Comparison of ENCODE assay signal across 8 mouse cellular contexts in the genomic region with DNA sequence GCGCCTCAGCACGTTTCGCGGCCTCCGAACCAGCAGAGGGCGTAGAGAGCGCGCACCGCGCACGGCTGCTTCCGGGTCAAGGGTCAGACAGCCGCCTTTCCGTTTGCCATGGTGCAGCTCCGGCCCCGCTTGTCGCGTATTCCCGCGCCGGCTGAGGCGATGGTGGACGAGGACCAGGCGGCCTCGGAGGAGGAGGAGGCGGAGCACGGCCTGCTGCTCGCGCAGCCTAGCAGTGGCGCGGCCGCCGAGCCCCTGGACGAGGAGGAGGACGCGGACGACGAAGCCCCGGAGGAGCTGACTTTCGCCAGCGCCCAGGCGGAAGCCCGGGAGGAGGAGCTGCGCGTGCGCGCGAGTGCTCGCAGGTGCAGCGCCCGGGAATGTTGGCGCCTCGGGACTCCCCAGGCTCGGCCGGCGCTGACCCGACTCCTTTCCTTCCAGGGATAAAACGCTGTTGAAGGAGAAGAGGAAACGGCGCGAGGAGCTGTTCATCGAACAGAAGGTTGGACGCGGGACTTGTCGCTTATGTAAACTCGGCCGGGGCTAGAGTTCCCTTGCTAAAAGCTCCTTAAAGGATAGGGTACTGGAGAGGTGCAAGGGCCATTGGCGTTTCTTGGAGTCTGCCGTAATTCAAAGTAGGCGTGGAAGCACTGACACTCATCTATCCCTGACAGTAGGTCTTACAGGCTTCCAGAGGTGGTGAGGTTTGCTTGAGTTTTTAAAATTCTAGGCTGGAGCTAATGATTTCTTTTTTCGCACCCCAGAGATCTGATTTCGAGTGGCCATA. TPM values are rescaled to one million over a fixed set of nuclear protein-coding genes. Genes with fewer than 3 reads are reported as not detected.
DNase-seq lines count a peak whose midpoint lies in the region; ATAC-seq and TF ChIP-seq lines count a peak whose summit lies in the region.

Gene Nol7 (plus strand): TSS at position 94 of the 784 bp plus-strand sequence.

- TF ChIP-seq POLR2A in limb, embryonic 14.5 days (IDR thresholded peaks at IDR 0.05; ENCODE audit: borderline replicate concordance, extremely low read depth, insufficient read depth, insufficient read length): peak; percentile 45; the same call in 1 of the 2 replicates

- peak within 1 kb of the TSS; percentile 76 for H3K4me3 ChIP-seq in embryonic facial prominence, embryonic 14.5 days (ENCODE audit: low read depth, low read length)
- peak within 1 kb of the TSS; percentile 85 for H3K4me3 ChIP-seq in limb, embryonic 14.5 days (replicated peaks; ENCODE audit: low read length)
- peak within 1 kb of the TSS; percentile 87 for H3K4me3 ChIP-seq in midbrain, postnatal 0 days (ENCODE audit: low read depth, low read length)

- peak; percentile 94 for ATAC-seq in embryonic facial prominence, embryonic 14.5 days (ENCODE audit: low read depth)
- peak; percentile 92 for ATAC-seq in limb, embryonic 14.5 days (ENCODE audit: low FRiP score, low read depth)
- peak; percentile 94 for ATAC-seq in midbrain, postnatal 0 days (ENCODE audit: low FRiP score)

- peak within 1 kb of the TSS; percentile 88 for H3K9ac ChIP-seq in embryonic facial prominence, embryonic 14.5 days (ENCODE audit: low read depth, low read length)
- H3K9ac ChIP-seq in limb, embryonic 14.5 days (ENCODE audit: low read depth, low read length, severe bottlenecking): peak within 1 kb of the TSS; percentile 87
- peak within 1 kb of the TSS; percentile 93 for H3K9ac ChIP-seq in midbrain, postnatal 0 days (replicated peaks; ENCODE audit: low read length, poor library complexity, severe bottlenecking)

- DNase-seq in 3T3-L1 (ENCODE audit: low read depth, low spot score): peak; percentile 86
- DNase-seq in adrenal gland, postnatal 4 days (ENCODE audit: low spot score in 2 of 2): peak; percentile 93 to 94
- peak; percentile 94 for DNase-seq in embryonic facial prominence, embryonic 14.5 days (ENCODE audit: low spot score)
- DNase-seq in heart, adult 8-10 months (ENCODE audit: low spot score): peak; percentile 93
- DNase-seq in kidney, adult 9 months: peak; percentile 96
- DNase-seq in limb, embryonic 14.5 days (ENCODE audit: low spot score): peak; percentile 88
- peak; percentile 95 for DNase-seq in midbrain, postnatal 0 days (ENCODE audit: low spot score)
- peak; percentile 89 to 94 for DNase-seq in spleen, postnatal 14 days (ENCODE audit: low spot score in 2 of 2)

- WGBS in embryonic facial prominence, embryonic 14.5 days: 2% methylated on average over 43 of the region's 72 CpGs
- 1% methylated on average over 71 of the region's 72 CpGs for WGBS in limb, embryonic 14.5 days
- 2% methylated on average over 57 of the region's 72 CpGs for WGBS in midbrain, postnatal 0 days

- 0 out of 2 replicates have a peak, but pooled peaks cover 4% of the 10 kb centered on the region for H3K9me3 ChIP-seq in embryonic facial prominence, embryonic 14.5 days (ENCODE audit: control insufficient read depth, low read length)
- H3K9me3 ChIP-seq in limb, embryonic 14.5 days (ENCODE audit: control insufficient read depth, low read length): no peaks in the 10 kb centered on the region
- no peaks in the 10 kb centered on the region for H3K9me3 ChIP-seq in midbrain, postnatal 0 days (ENCODE audit: low read length)

- peaks cover 42% of the 10 kb centered on the region for H3K36me3 ChIP-seq in embryonic facial prominence, embryonic 14.5 days (ENCODE audit: control insufficient read depth, insufficient read depth, low read length)
- H3K36me3 ChIP-seq in limb, embryonic 14.5 days (ENCODE audit: control insufficient read depth, insufficient read depth, low read length): peaks cover 30% of the 10 kb centered on the region
- peaks cover 17% of the 10 kb centered on the region; the same call in 1 of the 2 replicates for H3K36me3 ChIP-seq in midbrain, postnatal 0 days (ENCODE audit: insufficient read depth, low read length)

- H3K27me3 ChIP-seq in embryonic facial prominence, embryonic 14.5 days (replicated peaks; ENCODE audit: control insufficient read depth, insufficient read depth, low read length): no peaks in the 10 kb centered on the region
- no peaks in the 10 kb centered on the region for H3K27me3 ChIP-seq in limb, embryonic 14.5 days (ENCODE audit: control insufficient read depth, insufficient read depth, low read length)
- no peaks in the 10 kb centered on the region for H3K27me3 ChIP-seq in midbrain, postnatal 0 days (ENCODE audit: insufficient read depth, low read length)

- peak within 1 kb of the TSS; percentile 92 for H3K27ac ChIP-seq in embryonic facial prominence, embryonic 14.5 days (replicated peaks; ENCODE audit: low read depth, low read length)
- H3K27ac ChIP-seq in limb, embryonic 14.5 days (replicated peaks; ENCODE audit: low read depth, low read length): peak within 1 kb of the TSS; percentile 91
- peak within 1 kb of the TSS; percentile 97 for H3K27ac ChIP-seq in midbrain, postnatal 0 days (ENCODE audit: low read depth, low read length)

- no peaks in the 10 kb centered on the region; the same call in 1 of the 2 replicates for H3K4me1 ChIP-seq in embryonic facial prominence, embryonic 14.5 days (ENCODE audit: control insufficient read depth, insufficient read depth, low read length)
- H3K4me1 ChIP-seq in limb, embryonic 14.5 days (ENCODE audit: control insufficient read depth, insufficient read depth, low read length): 0 out of 2 replicates have a peak, but pooled peaks cover 5% of the 10 kb centered on the region
- H3K4me1 ChIP-seq in midbrain, postnatal 0 days (ENCODE audit: insufficient read depth, low read length): no peaks in the 10 kb centered on the region

- peak within 1 kb of the TSS; percentile 89 for H3K4me2 ChIP-seq in embryonic facial prominence, embryonic 14.5 days (ENCODE audit: low read depth, low read length)
- peak within 1 kb of the TSS; percentile 57 for H3K4me2 ChIP-seq in limb, embryonic 14.5 days (replicated peaks; ENCODE audit: low read depth, low read length, severe bottlenecking)
- H3K4me2 ChIP-seq in midbrain, postnatal 0 days (ENCODE audit: low read depth, low read length, poor library complexity, severe bottlenecking): peak within 1 kb of the TSS; percentile 72

- peak; percentile 91 for TF ChIP-seq CTCF in midbrain, postnatal 0 days (IDR thresholded peaks at IDR 0.05)

RNA-seq across cellular contexts. Expression of gene Nol7, which starts in this region (rescaled TPM):
- total RNA-seq in adrenal gland, postnatal 4 days (2021): 100 to 1,000 TPM; 140 to 158 TPM
- polyA plus RNA-seq in embryonic facial prominence, embryonic 14.5 days (2014; fragmentation: Nextera tagmentation; extraction: Ambion mirVana): 137 and 145 TPM in 2 replicates
- 100 to 1,000 TPM in 3 of 4 experiments, 10 to 100 TPM in 1; 84.2 to 130 (median 113) TPM for total RNA-seq in heart, adult 8-10 months (2022)
- 57.4 and 96.1 TPM in 2 replicates for polyA plus RNA-seq in limb, embryonic 14.5 days (2012; rRNA removed)
- 138 and 148 TPM in 2 replicates for polyA plus RNA-seq in limb, embryonic 14.5 days (2014; fragmentation: Nextera tagmentation; extraction: Ambion mirVana)
- total RNA-seq in midbrain, postnatal 0 days (2014; rRNA removed): 40.8 and 62.4 TPM in 2 replicates
- 195 and 198 TPM in 2 replicates for polyA plus RNA-seq in midbrain, postnatal 0 days (2015; fragmentation: Nextera tagmentation; extraction: Ambion mirVana)

Comparison
In these comparisons a context has a peak if more than half of its experiments do, and no peak if none do; other contexts are left out.
1. Peak in every context shown above with its lines: DNase-seq, ATAC-seq, H3K4me3 ChIP-seq and H3K27ac ChIP-seq.